Mouse (Mus musculus): ENCODE measurements around the gene Trpv2. TPM values are rescaled to one million over a fixed set of nuclear protein-coding genes. Genes with fewer than 3 reads are reported as not detected.

Gene Trpv2
- total RNA-seq, 2 experiments from 2014 or later = 0.89 to 1.1 TPM

- no peak for DNase-seq
- intact Hi-C loops (cut with DNase I) = no loop called here
- Histone ChIP-seq H3K4me3 (no peak overlapping the region), H3K27ac (no peak overlapping the region)
- no peak for TF ChIP-seq CTCF (IDR thresholded peaks at IDR 0.05)
Measured at GRCm38 (mm10) chr11:62591904-62592575, 17.8 kb downstream of the Trpv2 start.

- no peak for TF ChIP-seq CTCF (IDR thresholded peaks at IDR 0.05)
Measured at GRCm38 (mm10) chr11:62598571-62598970, 24.3 kb downstream of the Trpv2 start.

GRCm38 (mm10) chr11:62601732-62602618, 27.7 kb downstream of the Trpv2 start:
- Histone ChIP-seq H3K4me3 (peak overlapping the region; percentile 80), H3K27ac (peak overlapping the region; percentile 98)
- intact Hi-C loops (cut with DNase I) = no loop called here
- DNase-seq = no peak
- no peak for TF ChIP-seq CTCF (IDR thresholded peaks at IDR 0.05)

More at GRCm38 (mm10) chr11:62598571-62598970, 24.3 kb downstream of the Trpv2 start:
- no peak overlapping the region for H3K27ac ChIP-seq
- intact Hi-C loops (cut with DNase I) = no loop called here
- no peak for DNase-seq
- H3K4me3 ChIP-seq = no peak overlapping the region

GRCm38 (mm10) chr11:62602619-62603311, 28.5 kb downstream of the Trpv2 start:
- Histone ChIP-seq H3K27ac (peak overlapping the region; percentile 98), H3K4me3 (peak overlapping the region; percentile 80)
- DNase-seq = peak; percentile 98
- intact Hi-C loops (cut with DNase I) = no loop called here
- peak; percentile 6; the same call in 1 of the 2 replicates for TF ChIP-seq CTCF (IDR thresholded peaks at IDR 0.05)

- Histone ChIP-seq H3K27ac (peak overlapping the region; percentile 98), H3K4me3 (peak overlapping the region; percentile 80)
- no peak for DNase-seq
- peak; percentile 44 for TF ChIP-seq CTCF (IDR thresholded peaks at IDR 0.05)
- intact Hi-C loops (cut with DNase I) = no loop called here
Measured at GRCm38 (mm10) chr11:62603312-62604056, 29.2 kb downstream of the Trpv2 start.

- intact Hi-C loops (cut with DNase I) = no loop called here
- TF ChIP-seq CTCF (IDR thresholded peaks at IDR 0.05) = no peak
- Histone ChIP-seq H3K4me3 (peak overlapping the region; percentile 80), H3K27ac (peak overlapping the region; percentile 98; the same call in 1 of the 2 replicates)
- DNase-seq = no peak
Measured at GRCm38 (mm10) chr11:62604123-62604706, 29.9 kb downstream of the Trpv2 start.

GRCm38 (mm10) chr11:62604886-62605618, 30.8 kb downstream of the Trpv2 start:
- H3K27ac ChIP-seq = no peak overlapping the region; the same call in 1 of the 2 replicates
- intact Hi-C loops (cut with DNase I) = no loop called here
- DNase-seq = no peak
- TF ChIP-seq CTCF (IDR thresholded peaks at IDR 0.05) = no peak
- H3K4me3 ChIP-seq = peak overlapping the region; percentile 80; the same call in 1 of the 2 replicates

GRCm38 (mm10) chr11:62605619-62606298, 31.5 kb downstream of the Trpv2 start:
- intact Hi-C loops (cut with DNase I) = no loop called here
- DNase-seq = no peak
- no peak overlapping the region for H3K4me3 ChIP-seq
- no peak for TF ChIP-seq CTCF (IDR thresholded peaks at IDR 0.05)
- no peak overlapping the region for H3K27ac ChIP-seq

- TF ChIP-seq CTCF (IDR thresholded peaks at IDR 0.05) = no peak
- Histone ChIP-seq H3K27ac (no peak overlapping the region), H3K4me3 (no peak overlapping the region)
- DNase-seq = no peak
- intact Hi-C loops (cut with DNase I) = no loop called here
Measured at GRCm38 (mm10) chr11:62606299-62607169, 32.2 kb downstream of the Trpv2 start.

Data from gastrocnemius, adult 2 months (tissue).